Mouse (Mus musculus) lung, adult 2 months (tissue): ENCODE results near the gene Styx.

Source experiments
- CTCF ChIP-seq: fragments of 200-500 bp; IDR thresholded peaks from 2 replicates; pipeline ENCODE4 v1.5.1; 2011; ENCODE audit warnings: mild to moderate bottlenecking, low read length, control low read depth; ENCODE audit not compliant: insufficient read depth
- POLR2A ChIP-seq: fragments of 200-500 bp; IDR thresholded peaks from 2 replicates; pipeline ENCODE4 v1.6.1; 2011; ENCODE audit warnings: low read depth, mild to moderate bottlenecking, control low read depth, low read length, borderline replicate concordance; ENCODE audit errors: extremely low read depth

DNA sequence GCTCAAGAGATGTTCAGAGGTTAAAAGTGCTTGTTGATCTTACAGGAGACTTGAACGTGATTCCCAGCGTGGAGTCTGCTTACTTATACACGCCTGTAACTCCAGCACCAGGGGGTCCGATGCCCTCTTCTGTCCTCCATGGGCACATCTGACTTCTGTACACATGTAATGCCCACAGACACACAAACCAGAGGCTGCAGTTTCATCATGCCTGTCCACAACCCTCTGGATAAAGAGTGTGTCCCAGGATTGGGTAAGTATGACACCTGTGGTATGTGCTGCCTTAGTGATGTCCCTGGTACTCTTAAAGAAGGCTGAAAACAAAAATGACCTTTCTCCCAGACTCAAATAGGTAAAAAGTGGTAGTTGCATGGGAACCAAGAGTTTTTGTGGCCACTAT is 68.4 kb downstream of the Styx start:
- no peak for TF ChIP-seq CTCF
- no peak for TF ChIP-seq POLR2A
